Mouse (Mus musculus) neural tube, embryonic 15.5 days (tissue): ENCODE data around the gene Kctd2. TPM values are rescaled to one million over a fixed set of nuclear protein-coding genes. Genes with fewer than 3 reads are reported as not detected.
A peak's percentile ranks its signal among the peaks of the same experiment; 100 is the strongest.

Experiments used
- ATAC-seq: fragments of 200-750 bp; cut with Nextera tagmentation; 2 replicates; pipeline ENCODE4 v1.8.0; 2017; ENCODE audit warnings: mild to moderate bottlenecking, moderate TSS enrichment, moderate library complexity; ENCODE audit not compliant: low FRiP score
- H3K27ac ChIP-seq: fragments of 300-500 bp; sonication (generic); replicated peaks from 2 replicates; pipeline ENCODE4 v1.5.1; 2015; ENCODE audit warnings: mild to moderate bottlenecking, inconsistent platforms
- H3K27me3 ChIP-seq: fragments of 300-500 bp; sonication (generic); replicated peaks from 2 replicates; pipeline ENCODE4 v1.6.1; 2015; ENCODE audit warnings: inconsistent platforms
- H3K36me3 ChIP-seq: fragments of 300-500 bp; sonication (generic); 2 replicates; pipeline ENCODE4 v1.6.1; 2015; ENCODE audit warnings: inconsistent platforms
- H3K4me1 ChIP-seq: fragments of 300-500 bp; sonication (generic); 2 replicates; pipeline ENCODE4 v1.6.1; 2015; ENCODE audit warnings: inconsistent platforms
- H3K4me2 ChIP-seq: fragments of 300-500 bp; sonication (generic); 2 replicates; pipeline ENCODE4 v1.6.1; 2015; ENCODE audit warnings: inconsistent platforms, mild to moderate bottlenecking, moderate library complexity
- H3K4me3 ChIP-seq: fragments of 300-500 bp; sonication (generic); replicated peaks from 2 replicates; pipeline ENCODE4 v1.5.1; 2015; ENCODE audit warnings: mild to moderate bottlenecking, inconsistent platforms
- H3K9ac ChIP-seq: fragments of 300-500 bp; sonication (generic); replicated peaks from 2 replicates; pipeline ENCODE4 v1.6.1; 2015; ENCODE audit warnings: mild to moderate bottlenecking, inconsistent platforms
- H3K9me3 ChIP-seq: fragments of 300-500 bp; sonication (generic); replicated peaks from 2 replicates; pipeline ENCODE4 v1.6.1; 2016; ENCODE audit warnings: inconsistent platforms
- WGBS: fragments of 180-500 bp; shearing (Covaris S2); methylation state at CpG from one replicate; pipeline ENCODE4 v1.1.7; 2015; ENCODE audit warnings: mixed read lengths; 5-methylcytosine and 5-hydroxymethylcytosine counted together
- polyA plus RNA-seq: library from polyadenylated mRNA; unstranded; fragments of >200 nt; fragmentation: Nextera tagmentation; extraction: Ambion mirVana; gene quantifications from 2 replicates; pipeline ENCODE4 v1.2.1, GENCODE M21; 2015

The Kctd2 gene
- 19.0 and 22.4 TPM in 2 replicates for polyA plus RNA-seq

DNA sequence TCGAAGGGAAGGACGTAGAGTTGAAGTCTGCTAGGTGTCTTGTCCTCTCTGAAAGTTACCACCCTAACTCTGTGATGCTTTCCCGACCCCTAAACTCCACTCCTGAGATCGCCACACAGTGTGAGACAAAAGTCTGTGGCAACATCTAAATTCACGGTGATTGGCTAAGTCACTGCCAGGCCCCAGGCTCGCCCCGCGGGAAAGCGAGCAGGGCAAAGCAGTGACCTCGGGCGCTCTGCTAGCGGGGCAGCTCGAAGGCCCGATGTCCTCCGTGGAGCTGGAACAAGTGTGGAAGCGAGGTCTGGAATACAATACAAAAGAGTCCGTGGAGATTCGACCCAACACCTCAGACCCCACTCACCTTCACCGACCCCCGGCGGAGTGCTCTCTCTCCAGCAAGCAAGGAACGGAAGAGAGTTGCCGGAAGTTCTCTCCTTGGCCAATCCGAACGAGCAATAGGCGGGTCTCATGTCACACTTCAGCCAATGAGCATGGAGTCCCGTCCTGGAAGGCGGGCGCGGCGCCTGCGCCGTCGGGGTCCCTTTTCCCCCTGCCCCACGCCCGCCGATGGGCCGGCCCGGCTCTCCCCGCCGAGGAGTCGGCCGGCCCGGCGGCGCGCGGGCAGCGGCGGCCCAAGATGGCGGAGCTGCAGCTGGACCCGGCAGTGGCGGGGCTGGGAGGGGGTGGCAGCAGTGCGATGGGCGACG is at the start of gene Kctd2, which contains the start of gene Atp5h:
Kctd2 (plus strand) TSS at position 598 of the 707 bp plus-strand sequence.
Atp5h (minus strand) TSS at position 432 of the 707 bp plus-strand sequence.
- Histone ChIP-seq H3K27me3 (no peaks in the 10 kb centered on the region), H3K4me3 (peak within 1 kb of the TSS; percentile 95), H3K9ac (peak within 1 kb of the TSS; percentile 94), H3K9me3 (no peaks in the 10 kb centered on the region), H3K27ac (peak within 1 kb of the TSS; percentile 91), H3K4me2 (peak within 1 kb of the TSS; percentile 88), H3K36me3 (peaks cover 34% of the 10 kb centered on the region), H3K4me1 (peaks cover 42% of the 10 kb centered on the region)
- peak; percentile 97 for ATAC-seq
- WGBS: under 1% methylated on average over 52 of the region's 56 CpGs

DNA sequence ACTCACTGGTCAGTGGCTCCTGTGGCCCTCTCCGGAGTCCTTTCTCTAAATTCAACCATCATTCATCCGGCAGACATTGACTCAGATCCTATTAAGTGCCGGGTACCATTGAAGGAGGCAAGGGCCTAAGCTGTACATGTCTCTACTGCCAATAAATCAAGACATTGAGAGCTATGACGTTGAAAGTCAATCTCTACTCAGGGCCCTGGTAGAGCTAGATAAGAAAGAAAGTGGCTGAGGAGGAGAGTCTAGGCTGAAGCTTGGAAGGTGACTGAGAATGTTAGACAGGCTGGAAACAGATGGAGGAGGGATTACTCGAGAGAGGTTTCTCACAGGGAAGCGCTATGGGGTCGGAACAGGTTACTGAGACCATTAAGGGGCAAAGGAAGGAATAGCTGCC is 49.6 kb upstream of the Kctd2 start:
- WGBS: 50% methylated on average over 7 of the region's 7 CpGs

GRCm38 (mm10) chr11:115371354-115371753 is 48.6 kb upstream of the Kctd2 start:
- Histone ChIP-seq H3K27ac (no peak overlapping the region), H3K9me3 (no peaks in the 10 kb centered on the region), H3K36me3 (no peaks in the 10 kb centered on the region), H3K4me1 (peaks cover 25% of the 10 kb centered on the region), H3K9ac (no peak overlapping the region), H3K4me2 (no peak overlapping the region), H3K4me3 (no peak overlapping the region), H3K27me3 (peaks cover 19% of the 10 kb centered on the region)
- WGBS: 47% methylated on average over 8 of the region's 8 CpGs
- ATAC-seq: no peak

More for the DNA sequence above, 49.6 kb upstream of the Kctd2 start:
- Histone ChIP-seq H3K27me3 (peaks cover 10% of the 10 kb centered on the region), H3K36me3 (no peaks in the 10 kb centered on the region), H3K9me3 (no peaks in the 10 kb centered on the region), H3K4me1 (peaks cover 35% of the 10 kb centered on the region), H3K4me2 (no peak overlapping the region), H3K9ac (no peak overlapping the region), H3K27ac (no peak overlapping the region), H3K4me3 (no peak overlapping the region)
- ATAC-seq: no peak

GRCm38 (mm10) chr11:115372015-115372414 is 47.9 kb upstream of the Kctd2 start:
- 72% methylated on average over 1 of the region's 1 CpGs for WGBS

DNA sequence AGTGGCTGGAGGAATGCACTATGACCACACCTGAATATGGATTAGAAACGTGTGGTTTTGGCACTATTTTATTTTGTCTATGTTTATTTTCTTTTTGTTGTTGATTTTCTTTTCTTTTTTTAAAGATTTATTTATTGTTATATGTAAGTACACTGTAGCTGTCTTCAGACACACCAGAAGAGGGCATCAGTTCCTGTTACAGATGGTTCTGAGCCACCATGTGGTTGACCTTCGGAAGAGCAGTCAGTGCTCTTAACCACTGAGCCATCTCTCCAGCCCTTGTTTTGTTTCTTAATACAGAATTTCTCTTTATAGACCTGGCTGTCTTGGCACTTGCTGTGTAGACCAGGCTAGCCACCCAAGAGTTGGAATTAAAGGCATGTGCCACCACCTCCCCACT is 47.2 kb upstream of the Kctd2 start:
- H3K27me3 ChIP-seq: peaks cover 21% of the 10 kb centered on the region
- H3K4me3 ChIP-seq: no peak overlapping the region
- H3K27ac ChIP-seq: no peak overlapping the region
- H3K36me3 ChIP-seq: no peaks in the 10 kb centered on the region
- no peak overlapping the region for H3K4me2 ChIP-seq
- WGBS: 51% methylated on average over 2 of the region's 2 CpGs
- peaks cover 18% of the 10 kb centered on the region for H3K4me1 ChIP-seq
- no peaks in the 10 kb centered on the region for H3K9me3 ChIP-seq
- no peak for ATAC-seq
- no peak overlapping the region for H3K9ac ChIP-seq

More at GRCm38 (mm10) chr11:115372015-115372414, 47.9 kb upstream of the Kctd2 start:
- Histone ChIP-seq H3K9ac (no peak overlapping the region), H3K4me2 (no peak overlapping the region), H3K27ac (no peak overlapping the region), H3K9me3 (no peaks in the 10 kb centered on the region), H3K4me3 (no peak overlapping the region), H3K36me3 (no peaks in the 10 kb centered on the region), H3K27me3 (peaks cover 21% of the 10 kb centered on the region), H3K4me1 (peaks cover 20% of the 10 kb centered on the region)
- ATAC-seq: no peak

DNA sequence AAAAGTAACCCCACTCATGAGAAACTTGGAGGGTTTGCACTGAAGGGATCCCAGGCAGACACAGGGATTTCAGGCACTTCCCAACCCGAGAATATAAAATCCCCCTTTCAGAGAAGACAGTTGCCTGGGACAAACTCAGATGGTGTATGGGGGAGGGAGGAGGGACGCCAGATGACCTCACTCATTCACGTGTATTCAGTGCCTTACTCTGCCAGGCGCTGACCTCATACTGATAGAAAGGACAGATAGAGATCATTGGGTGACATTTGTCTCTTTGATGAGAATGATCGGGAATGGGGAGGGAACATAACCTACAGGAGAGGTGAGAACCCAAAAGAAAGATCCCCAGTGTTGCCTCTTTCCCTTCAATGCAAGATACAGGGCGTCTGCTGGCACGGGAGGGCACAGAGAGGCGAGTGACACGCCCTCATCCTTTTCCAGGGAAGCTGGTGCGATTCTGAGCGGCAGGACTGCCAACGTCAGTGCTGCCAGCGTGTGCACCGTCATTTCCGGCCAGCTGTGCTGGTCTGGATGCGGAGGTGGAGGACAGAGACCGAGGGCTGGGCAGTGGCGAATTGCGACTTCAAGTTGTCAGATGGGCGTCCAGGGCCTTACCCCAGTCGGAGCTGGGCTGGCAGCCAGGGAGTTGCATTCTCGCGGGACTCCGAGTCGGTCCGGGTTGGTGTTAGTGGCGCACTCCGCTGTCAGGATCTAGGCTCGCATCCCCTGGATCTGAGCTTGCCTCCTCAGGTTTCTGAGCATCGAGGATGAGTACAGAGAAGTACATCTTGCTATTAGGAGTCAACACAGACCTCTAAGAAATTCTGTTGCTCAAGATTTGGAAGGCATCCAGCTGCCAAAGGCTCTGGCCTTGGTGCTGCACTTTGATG is 45.9 kb upstream of the Kctd2 start:
- Histone ChIP-seq H3K9ac (peak overlapping the region; percentile 59), H3K4me3 (peak overlapping the region; percentile 47), H3K27me3 (peaks cover 21% of the 10 kb centered on the region), H3K9me3 (no peaks in the 10 kb centered on the region), H3K27ac (peak overlapping the region; percentile 78), H3K4me1 (peaks cover 17% of the 10 kb centered on the region), H3K36me3 (no peaks in the 10 kb centered on the region), H3K4me2 (peak overlapping the region; percentile 83)
- peak; percentile 79 for ATAC-seq
- WGBS: 1% methylated on average over 30 of the region's 30 CpGs

- Histone ChIP-seq H3K4me3 (peak overlapping the region; percentile 47), H3K36me3 (no peaks in the 10 kb centered on the region), H3K9ac (peak overlapping the region; percentile 59), H3K27ac (peak overlapping the region; percentile 78), H3K27me3 (peaks cover 18% of the 10 kb centered on the region), H3K4me1 (peaks cover 17% of the 10 kb centered on the region), H3K9me3 (no peaks in the 10 kb centered on the region), H3K4me2 (peak overlapping the region; percentile 83)
- no peak for ATAC-seq
- 68% methylated on average over 12 of the region's 12 CpGs for WGBS
Measured at GRCm38 (mm10) chr11:115374695-115375425, 45.1 kb upstream of the Kctd2 start.

- H3K4me3 ChIP-seq: no peak overlapping the region
- H3K9me3 ChIP-seq: no peaks in the 10 kb centered on the region
- H3K27me3 ChIP-seq: peaks cover 18% of the 10 kb centered on the region
- WGBS: 61% methylated on average over 7 of the region's 7 CpGs
- H3K27ac ChIP-seq: no peak overlapping the region
- no peak overlapping the region for H3K4me2 ChIP-seq
- peaks cover 22% of the 10 kb centered on the region for H3K4me1 ChIP-seq
- no peaks in the 10 kb centered on the region for H3K36me3 ChIP-seq
- ATAC-seq: no peak
- no peak overlapping the region for H3K9ac ChIP-seq
Measured at GRCm38 (mm10) chr11:115376722-115377121, 43.2 kb upstream of the Kctd2 start.

- Histone ChIP-seq H3K36me3 (no peaks in the 10 kb centered on the region), H3K27me3 (peaks cover 18% of the 10 kb centered on the region), H3K9me3 (no peaks in the 10 kb centered on the region), H3K4me3 (no peak overlapping the region), H3K9ac (no peak overlapping the region), H3K4me2 (no peak overlapping the region), H3K4me1 (peaks cover 22% of the 10 kb centered on the region), H3K27ac (no peak overlapping the region)
- WGBS: 88% methylated on average over 4 of the region's 4 CpGs
- ATAC-seq: no peak
Measured at GRCm38 (mm10) chr11:115377254-115377653, 42.7 kb upstream of the Kctd2 start.

GRCm38 (mm10) chr11:115377854-115378253 is 42.1 kb upstream of the Kctd2 start:
- ATAC-seq: no peak
- H3K27me3 ChIP-seq: peaks cover 18% of the 10 kb centered on the region
- H3K4me2 ChIP-seq: no peak overlapping the region
- 90% methylated on average over 7 of the region's 7 CpGs for WGBS
- H3K9me3 ChIP-seq: no peaks in the 10 kb centered on the region
- no peak overlapping the region for H3K9ac ChIP-seq
- no peak overlapping the region for H3K4me3 ChIP-seq
- H3K36me3 ChIP-seq: no peaks in the 10 kb centered on the region
- peaks cover 27% of the 10 kb centered on the region for H3K4me1 ChIP-seq
- no peak overlapping the region for H3K27ac ChIP-seq

DNA sequence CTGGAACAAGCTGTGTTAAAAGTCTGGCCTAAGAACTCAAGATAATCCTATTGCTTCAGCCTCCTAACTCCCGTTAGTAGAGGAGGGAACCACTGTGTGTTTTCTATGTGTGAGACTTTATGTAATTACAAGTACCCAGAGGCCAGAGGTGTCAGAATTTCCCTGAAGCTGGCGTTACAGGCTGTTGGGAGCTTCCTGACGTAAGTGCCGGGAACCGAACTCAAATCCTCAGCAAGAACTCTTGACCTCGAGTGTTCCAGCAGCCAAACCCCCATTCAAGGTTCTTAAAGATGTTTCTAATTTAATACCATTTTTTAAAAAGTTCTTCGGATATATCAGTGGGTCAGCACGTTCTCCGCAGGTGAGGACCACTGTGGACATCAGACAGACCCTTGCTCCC is 38.7 kb upstream of the Kctd2 start:
- 0 out of 2 replicates have a peak overlapping the region, but pooled peaks have one; percentile 10 for H3K27ac ChIP-seq
- no peaks in the 10 kb centered on the region for H3K9me3 ChIP-seq
- H3K4me2 ChIP-seq: peak overlapping the region; percentile 88
- H3K4me3 ChIP-seq: peak overlapping the region; percentile 72
- 17% methylated on average over 9 of the region's 9 CpGs for WGBS
- no peaks in the 10 kb centered on the region for H3K36me3 ChIP-seq
- no peak overlapping the region for H3K9ac ChIP-seq
- 0 out of 2 replicates have a peak, but pooled peaks cover 3% of the 10 kb centered on the region for H3K27me3 ChIP-seq
- no peak for ATAC-seq
- H3K4me1 ChIP-seq: peaks cover 40% of the 10 kb centered on the region
